Mouse (Mus musculus) forebrain, embryonic 13.5 days (tissue): ENCODE measurements around the gene Bmt2. TPM values are rescaled to one million over a fixed set of nuclear protein-coding genes. Genes with fewer than 3 reads are reported as not detected.

Source experiments
- ATAC-seq: fragments of 200-750 bp; cut with Nextera tagmentation; 2 replicates; pipeline ENCODE4 v1.8.0; 2017
- H3K27ac ChIP-seq: fragments of 300-500 bp; sonication (generic); 2 replicates; pipeline ENCODE4 v1.5.1; 2015; ENCODE audit warnings: inconsistent platforms, mild to moderate bottlenecking, moderate library complexity
- H3K27me3 ChIP-seq: fragments of 300-500 bp; sonication (generic); 2 replicates; pipeline ENCODE4 v1.6.1; 2015; ENCODE audit warnings: mild to moderate bottlenecking, inconsistent platforms
- H3K36me3 ChIP-seq: fragments of 300-500 bp; sonication (generic); 2 replicates; pipeline ENCODE4 v1.6.1; 2015; ENCODE audit warnings: mild to moderate bottlenecking, inconsistent platforms; ENCODE audit not compliant: poor library complexity, severe bottlenecking
- H3K4me1 ChIP-seq: fragments of 300-500 bp; sonication (generic); 2 replicates; pipeline ENCODE4 v1.6.1; 2015; ENCODE audit warnings: inconsistent platforms
- H3K4me2 ChIP-seq: fragments of 300-500 bp; sonication (generic); 2 replicates; pipeline ENCODE4 v1.6.1; 2015; ENCODE audit warnings: inconsistent platforms, mild to moderate bottlenecking, moderate library complexity
- H3K4me3 ChIP-seq: fragments of 300-500 bp; sonication (generic); 2 replicates; pipeline ENCODE4 v1.5.1; 2015; ENCODE audit warnings: mild to moderate bottlenecking, inconsistent platforms
- H3K9ac ChIP-seq: fragments of 300-500 bp; sonication (generic); 2 replicates; pipeline ENCODE4 v1.6.1; 2015; ENCODE audit warnings: mild to moderate bottlenecking, inconsistent platforms
- H3K9me3 ChIP-seq: fragments of 300-500 bp; sonication (generic); replicated peaks from 2 replicates; pipeline ENCODE4 v1.6.1; 2016; ENCODE audit warnings: inconsistent platforms
- WGBS: fragments of 180-500 bp; shearing (Covaris S2); methylation state at CpG from one replicate; pipeline ENCODE4 v1.1.7; 2015; 5-methylcytosine and 5-hydroxymethylcytosine counted together
- polyA plus RNA-seq: library from polyadenylated mRNA; unstranded; fragments of >200 nt; fragmentation: Nextera tagmentation; extraction: Ambion mirVana; gene quantifications from 2 replicates; pipeline ENCODE4 v1.2.1, GENCODE M21; 2015

Bmt2 gene
- polyA plus RNA-seq, 1 experiment from 2014 or later: 24.3 TPM

DNA sequence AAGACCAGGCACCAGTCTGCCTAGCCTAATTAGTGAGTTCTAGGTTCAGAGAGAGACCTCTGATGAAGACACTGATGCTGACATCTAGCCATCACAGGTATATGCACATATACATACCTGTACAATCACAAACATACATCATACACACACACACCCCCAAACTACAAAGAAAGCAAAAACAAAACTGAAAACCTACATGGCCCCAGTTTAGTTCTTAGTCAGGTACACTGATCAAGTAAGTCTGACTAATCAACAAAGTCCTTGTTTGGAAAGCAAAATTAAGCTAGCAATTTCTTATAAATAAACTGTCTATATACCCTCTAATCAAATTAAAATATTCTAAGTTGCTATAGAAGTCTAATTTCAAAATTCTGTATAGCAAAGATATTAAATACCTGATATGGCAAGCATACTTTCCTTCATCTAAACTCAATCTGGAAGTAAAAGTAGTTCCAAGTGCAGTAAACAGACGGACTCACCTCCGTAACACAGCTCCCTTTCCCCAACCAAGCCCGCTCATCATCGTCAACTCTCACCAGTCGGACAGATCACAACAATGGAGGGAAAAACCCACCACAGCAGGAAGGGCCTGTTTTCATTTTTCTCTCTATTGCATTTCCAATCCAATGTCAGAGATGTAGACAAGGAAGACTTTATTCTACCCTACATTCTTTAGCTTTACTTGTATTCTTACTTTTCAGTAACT, 3.0 kb downstream of the Bmt2 start:
- no peaks in the 10 kb centered on the region for H3K9me3 ChIP-seq
- H3K27ac ChIP-seq: no peak overlapping the region
- H3K4me3 ChIP-seq: no peak overlapping the region; the same call in 1 of the 2 replicates
- H3K4me2 ChIP-seq: peak overlapping the region; percentile 32
- ATAC-seq: no peak
- 72% methylated on average over 5 of the region's 5 CpGs for WGBS
- H3K4me1 ChIP-seq: peaks cover 23% of the 10 kb centered on the region
- H3K27me3 ChIP-seq: no peaks in the 10 kb centered on the region
- H3K36me3 ChIP-seq: no peaks in the 10 kb centered on the region
- no peak overlapping the region for H3K9ac ChIP-seq

DNA sequence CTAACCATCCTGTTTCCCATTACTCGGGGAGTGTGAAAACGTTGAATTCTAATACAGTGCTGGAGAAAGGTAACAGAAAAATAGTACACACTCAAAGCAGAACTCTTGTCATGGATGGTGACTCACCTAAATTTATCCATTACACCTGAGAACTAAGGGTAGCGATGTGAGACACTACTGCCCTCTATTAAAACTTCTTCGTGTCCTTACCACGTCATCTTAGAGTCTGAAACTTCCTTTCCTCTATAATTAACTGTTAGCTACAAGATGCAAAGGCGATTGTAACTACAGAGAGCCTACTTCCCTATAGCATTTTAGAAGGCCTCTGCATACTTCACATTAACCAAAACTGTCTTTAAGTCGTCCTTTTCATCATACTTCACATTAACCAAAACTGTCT, 12.1 kb downstream of the Bmt2 start:
- Histone ChIP-seq H3K4me2 (no peak overlapping the region), H3K9me3 (no peaks in the 10 kb centered on the region), H3K4me1 (no peaks in the 10 kb centered on the region), H3K9ac (no peak overlapping the region), H3K27ac (no peak overlapping the region), H3K27me3 (no peaks in the 10 kb centered on the region), H3K4me3 (no peak overlapping the region), H3K36me3 (peaks cover 19% of the 10 kb centered on the region)
- WGBS: 89% methylated on average over 7 of the region's 7 CpGs
- no peak for ATAC-seq

DNA sequence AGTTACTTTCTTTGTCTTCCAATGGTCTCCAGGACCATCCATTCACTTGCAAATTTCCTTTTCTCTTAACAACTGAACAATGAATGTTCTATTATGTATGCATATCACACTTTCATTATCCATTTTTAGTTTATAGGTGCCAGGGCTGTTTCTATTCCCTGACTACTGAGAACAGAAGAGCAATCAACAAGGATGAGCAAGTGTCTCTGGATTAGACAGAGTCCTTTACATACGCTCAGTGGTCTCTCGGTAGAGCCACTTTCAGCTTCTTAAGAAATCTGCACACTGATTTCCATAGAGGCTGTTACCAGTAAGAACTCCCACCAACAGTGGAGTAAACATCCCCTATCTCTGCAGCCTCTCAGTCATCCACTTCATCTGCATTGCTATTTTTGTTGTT, 19.8 kb downstream of the Bmt2 start:
- Histone ChIP-seq H3K4me1 (no peaks in the 10 kb centered on the region), H3K27me3 (no peaks in the 10 kb centered on the region), H3K27ac (no peak overlapping the region), H3K9ac (no peak overlapping the region), H3K9me3 (no peaks in the 10 kb centered on the region), H3K4me2 (no peak overlapping the region), H3K4me3 (no peak overlapping the region), H3K36me3 (peaks cover 16% of the 10 kb centered on the region)
- ATAC-seq: no peak
- 60% methylated on average over 2 of the region's 2 CpGs for WGBS

DNA sequence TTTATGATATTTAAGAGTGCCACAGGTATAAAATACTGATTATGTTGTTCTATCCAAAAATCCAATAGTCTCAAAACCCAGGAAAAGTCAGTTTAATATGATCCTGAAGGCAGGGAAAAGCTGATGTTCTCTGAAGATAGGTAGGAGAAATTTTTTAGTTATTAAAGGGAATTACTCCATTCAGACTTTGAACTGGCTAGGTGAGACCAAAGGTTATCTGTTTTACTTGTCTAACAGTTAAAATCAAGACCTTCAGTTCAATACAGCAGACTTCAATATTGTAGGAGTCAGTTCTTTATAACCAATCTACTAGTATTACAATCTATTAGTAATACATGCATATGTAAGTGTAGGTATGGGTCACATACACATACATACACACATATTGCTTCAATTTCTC, 23.7 kb downstream of the Bmt2 start:
- Histone ChIP-seq H3K36me3 (peaks cover 8% of the 10 kb centered on the region; the same call in 1 of the 2 replicates), H3K4me2 (no peak overlapping the region), H3K9me3 (no peaks in the 10 kb centered on the region), H3K27ac (no peak overlapping the region), H3K4me1 (no peaks in the 10 kb centered on the region), H3K27me3 (no peaks in the 10 kb centered on the region), H3K9ac (no peak overlapping the region), H3K4me3 (no peak overlapping the region)
- ATAC-seq: no peak

DNA sequence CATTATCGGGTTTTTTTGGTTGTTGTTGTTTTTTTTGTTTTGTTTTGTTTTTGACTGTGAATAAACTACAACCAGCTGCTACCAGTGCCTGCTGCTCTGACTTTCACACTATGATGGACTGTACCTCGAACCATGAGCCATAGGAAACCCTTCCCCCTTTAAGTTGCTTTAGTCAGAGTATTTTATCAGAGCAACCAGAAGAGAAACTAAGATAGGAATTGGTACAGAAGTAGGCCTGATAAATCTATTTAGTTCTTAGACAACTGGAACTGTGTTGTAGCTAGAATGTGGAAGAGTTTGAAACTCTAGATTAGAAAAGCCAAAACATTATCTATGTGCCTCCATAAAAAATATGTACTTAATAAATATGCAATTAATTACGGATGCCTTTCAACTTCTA, 25.5 kb downstream of the Bmt2 start:
- Histone ChIP-seq H3K9ac (no peak overlapping the region), H3K27ac (no peak overlapping the region), H3K4me1 (no peaks in the 10 kb centered on the region), H3K9me3 (0 out of 2 replicates have a peak, but pooled peaks cover 7% of the 10 kb centered on the region), H3K36me3 (peaks cover 23% of the 10 kb centered on the region), H3K4me3 (no peak overlapping the region), H3K4me2 (no peak overlapping the region), H3K27me3 (no peaks in the 10 kb centered on the region)
- 92% methylated on average over 3 of the region's 3 CpGs for WGBS
- no peak for ATAC-seq

DNA sequence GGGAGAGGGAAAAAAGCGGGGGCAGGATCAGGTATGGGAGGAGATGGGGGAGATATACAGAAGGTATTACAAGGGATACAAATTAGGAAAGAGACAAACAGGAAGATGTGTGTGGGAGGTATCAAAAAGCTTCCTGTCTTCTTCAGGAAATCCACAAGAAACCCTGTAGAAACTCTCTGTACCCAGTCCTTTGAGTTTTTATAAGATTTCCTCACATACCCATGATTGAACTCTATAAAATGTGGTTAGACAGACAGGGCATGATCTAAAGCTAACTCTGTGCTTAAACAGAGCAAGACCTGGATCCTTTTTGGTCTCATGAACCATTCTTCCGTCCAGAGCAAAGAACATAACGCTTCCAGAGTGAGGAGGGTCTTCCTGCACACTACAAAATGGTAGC, 26.9 kb downstream of the Bmt2 start:
- no peak overlapping the region for H3K9ac ChIP-seq
- no peaks in the 10 kb centered on the region for H3K4me1 ChIP-seq
- 93% methylated on average over 3 of the region's 3 CpGs for WGBS
- ATAC-seq: no peak
- H3K27ac ChIP-seq: no peak overlapping the region
- H3K9me3 ChIP-seq: 0 out of 2 replicates have a peak, but pooled peaks cover 7% of the 10 kb centered on the region
- H3K4me3 ChIP-seq: no peak overlapping the region
- H3K4me2 ChIP-seq: no peak overlapping the region
- H3K36me3 ChIP-seq: peaks cover 23% of the 10 kb centered on the region
- no peaks in the 10 kb centered on the region for H3K27me3 ChIP-seq

DNA sequence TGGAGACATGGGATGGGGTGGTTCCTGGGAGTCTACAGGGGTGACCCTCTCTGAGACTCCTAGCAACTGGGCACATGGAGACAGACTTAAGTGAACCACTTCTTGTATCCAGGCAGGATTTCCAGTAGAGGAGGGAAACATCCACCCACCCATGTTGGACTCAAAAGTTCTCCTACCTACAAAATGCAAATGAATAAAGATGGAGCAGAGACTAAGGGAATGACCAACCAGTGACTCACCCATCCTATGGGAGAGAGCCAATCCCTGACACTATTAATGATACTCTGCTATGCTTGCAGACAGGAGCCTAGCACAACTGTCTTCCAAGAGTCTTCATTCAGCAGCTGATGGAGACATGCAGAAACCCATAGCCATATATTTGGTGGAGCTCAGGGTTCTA, 29.5 kb downstream of the Bmt2 start:
- H3K4me3 ChIP-seq: no peak overlapping the region
- H3K9me3 ChIP-seq: 0 out of 2 replicates have a peak, but pooled peaks cover 7% of the 10 kb centered on the region
- H3K9ac ChIP-seq: no peak overlapping the region
- H3K36me3 ChIP-seq: peaks cover 23% of the 10 kb centered on the region
- no peak overlapping the region for H3K27ac ChIP-seq
- H3K4me2 ChIP-seq: no peak overlapping the region
- H3K27me3 ChIP-seq: no peaks in the 10 kb centered on the region
- H3K4me1 ChIP-seq: no peaks in the 10 kb centered on the region
- no peak for ATAC-seq

DNA sequence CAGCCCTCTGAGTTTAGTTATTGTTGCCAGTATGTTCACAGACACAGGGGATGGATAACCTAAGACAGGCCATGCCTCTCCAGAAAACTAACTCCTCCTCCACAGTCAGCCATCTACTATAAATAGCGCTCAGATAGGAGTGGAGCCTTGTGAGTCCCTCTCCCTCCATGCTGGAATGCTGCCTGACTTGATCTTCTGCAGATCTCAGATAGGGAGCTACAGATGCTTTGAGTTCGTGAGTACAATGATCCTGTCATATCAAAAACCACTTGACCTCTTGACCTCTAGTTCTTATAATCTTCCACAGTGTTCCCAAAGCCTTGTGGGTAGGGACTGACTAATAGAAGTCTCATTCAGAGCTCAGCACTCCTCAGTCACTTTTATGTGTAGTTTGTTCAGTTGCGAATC, 41.2 kb downstream of the Bmt2 start:
- Histone ChIP-seq H3K4me3 (no peak overlapping the region), H3K27me3 (no peaks in the 10 kb centered on the region), H3K4me2 (no peak overlapping the region), H3K9ac (no peak overlapping the region), H3K9me3 (no peaks in the 10 kb centered on the region), H3K27ac (no peak overlapping the region), H3K36me3 (peaks cover 10% of the 10 kb centered on the region), H3K4me1 (no peaks in the 10 kb centered on the region)
- 81% methylated on average over 3 of the region's 3 CpGs for WGBS
- no peak for ATAC-seq

DNA sequence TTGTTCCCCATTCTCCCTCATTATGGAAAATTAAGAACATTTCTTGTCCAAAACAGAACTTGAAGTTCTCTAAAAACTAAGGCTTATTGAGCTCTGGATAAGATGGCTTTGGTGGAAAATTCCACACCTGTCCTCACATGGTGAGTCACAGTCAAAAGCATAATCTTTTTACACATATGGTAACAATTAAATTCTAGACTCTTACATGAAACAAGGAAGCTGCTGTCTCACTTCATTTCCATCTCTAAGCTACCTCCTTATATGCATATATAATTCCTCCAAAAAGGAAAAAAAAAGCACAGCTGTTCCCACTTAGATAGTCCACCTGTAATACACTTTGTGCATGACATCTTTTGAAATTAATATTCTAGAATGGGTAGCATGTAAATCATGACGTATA, 45.2 kb downstream of the Bmt2 start:
- WGBS: 90% methylated on average over 1 of the region's 1 CpGs
- no peak overlapping the region for H3K4me3 ChIP-seq
- ATAC-seq: no peak
- H3K27me3 ChIP-seq: no peaks in the 10 kb centered on the region
- no peak overlapping the region for H3K4me2 ChIP-seq
- no peak overlapping the region for H3K9ac ChIP-seq
- no peaks in the 10 kb centered on the region for H3K9me3 ChIP-seq
- peaks cover 8% of the 10 kb centered on the region for H3K36me3 ChIP-seq
- no peaks in the 10 kb centered on the region for H3K4me1 ChIP-seq
- no peak overlapping the region for H3K27ac ChIP-seq

DNA sequence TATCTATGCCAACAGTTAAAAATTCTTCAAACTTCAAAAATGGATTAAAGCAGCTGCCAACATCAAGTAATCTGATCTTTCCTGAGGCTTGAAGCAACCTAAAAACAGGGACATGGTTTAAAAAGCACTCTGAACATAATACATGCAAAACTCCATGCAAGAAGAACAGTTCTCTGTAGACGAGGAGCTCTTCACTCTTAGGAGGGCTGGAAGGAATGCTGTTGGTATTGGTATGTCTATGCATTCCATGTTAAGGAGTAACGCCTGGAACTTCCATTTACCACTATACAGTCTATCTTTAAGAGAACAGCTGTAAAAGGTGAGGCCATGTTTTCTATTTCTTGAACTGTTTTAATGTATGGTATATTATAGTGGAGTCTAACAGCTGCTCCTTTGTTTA, 47.2 kb downstream of the Bmt2 start:
- ATAC-seq: no peak
- WGBS: 80% methylated on average over 2 of the region's 2 CpGs
- no peak overlapping the region for H3K4me3 ChIP-seq
- H3K4me2 ChIP-seq: no peak overlapping the region
- no peaks in the 10 kb centered on the region for H3K9me3 ChIP-seq
- peaks cover 10% of the 10 kb centered on the region for H3K36me3 ChIP-seq
- H3K27me3 ChIP-seq: no peaks in the 10 kb centered on the region
- H3K4me1 ChIP-seq: no peaks in the 10 kb centered on the region
- H3K27ac ChIP-seq: no peak overlapping the region
- H3K9ac ChIP-seq: no peak overlapping the region

DNA sequence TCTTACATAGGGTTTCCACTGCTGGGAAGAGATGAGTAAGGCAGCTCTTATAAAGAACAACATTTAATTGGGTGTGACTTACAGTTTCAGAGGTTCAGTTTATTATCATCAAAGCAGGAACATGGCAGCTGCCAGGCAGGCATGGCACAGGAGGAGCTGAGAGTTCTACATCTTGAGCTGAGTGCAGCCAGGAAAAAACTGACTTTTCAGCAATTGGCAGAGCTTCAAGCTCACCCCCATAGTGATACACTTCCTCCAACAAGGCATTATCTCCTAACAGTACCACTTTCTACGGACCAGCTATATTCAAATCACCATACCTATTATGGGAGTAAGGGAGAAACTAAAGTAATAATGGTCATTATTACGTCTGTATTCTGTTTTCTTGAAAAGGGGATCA, 58.1 kb downstream of the Bmt2 start:
- no peak for ATAC-seq
- WGBS: 85% methylated on average over 2 of the region's 2 CpGs

DNA sequence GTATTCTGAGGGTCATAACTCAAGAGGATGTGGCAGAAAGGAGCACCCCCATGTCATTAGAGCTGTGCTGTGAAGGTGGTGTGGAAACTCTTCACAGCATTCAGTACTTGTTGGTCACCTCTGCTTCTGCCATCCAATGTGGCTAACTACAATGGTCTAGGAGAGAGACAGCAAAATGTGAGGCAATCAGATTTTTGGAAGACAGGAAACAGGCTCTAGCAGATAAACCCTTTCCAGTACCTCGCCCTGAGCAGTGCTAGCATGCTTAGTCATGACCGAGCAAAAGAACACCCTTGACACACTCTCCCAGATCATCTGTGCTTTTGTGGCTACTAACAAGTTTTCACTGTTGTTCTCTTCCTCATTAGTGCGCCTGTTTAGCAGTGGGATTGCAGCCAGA, 60.7 kb downstream of the Bmt2 start:
- Histone ChIP-seq H3K9ac (no peak overlapping the region), H3K27me3 (no peaks in the 10 kb centered on the region), H3K4me2 (no peak overlapping the region), H3K9me3 (no peaks in the 10 kb centered on the region), H3K4me3 (no peak overlapping the region), H3K36me3 (peaks cover 4% of the 10 kb centered on the region; the same call in 1 of the 2 replicates), H3K27ac (no peak overlapping the region), H3K4me1 (no peaks in the 10 kb centered on the region)
- ATAC-seq: no peak
- 75% methylated on average over 3 of the region's 3 CpGs for WGBS

More for the DNA sequence above, 58.1 kb downstream of the Bmt2 start:
- H3K4me2 ChIP-seq: no peak overlapping the region
- no peaks in the 10 kb centered on the region for H3K27me3 ChIP-seq
- H3K36me3 ChIP-seq: peaks cover 4% of the 10 kb centered on the region; the same call in 1 of the 2 replicates
- H3K9ac ChIP-seq: no peak overlapping the region
- H3K27ac ChIP-seq: no peak overlapping the region
- no peaks in the 10 kb centered on the region for H3K9me3 ChIP-seq
- H3K4me1 ChIP-seq: no peaks in the 10 kb centered on the region
- H3K4me3 ChIP-seq: no peak overlapping the region

DNA sequence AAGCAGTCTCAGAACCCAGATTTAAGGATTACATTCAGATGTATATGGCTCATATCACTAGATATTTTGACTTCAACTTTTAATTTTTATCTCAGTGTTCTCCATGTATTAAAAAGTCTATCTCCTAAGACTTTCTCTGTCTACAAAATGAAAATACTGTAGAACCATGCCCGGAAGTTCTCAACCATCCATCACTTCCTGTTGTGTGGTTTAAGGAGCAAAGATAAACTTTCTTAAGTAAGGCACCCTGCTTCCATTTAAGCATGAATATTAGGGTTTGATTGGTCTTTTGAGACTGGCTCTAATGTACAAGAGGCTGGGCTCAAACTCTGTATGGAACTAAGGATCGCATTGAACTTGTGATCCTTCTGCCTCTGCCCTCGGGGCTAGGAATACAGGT, 63.2 kb downstream of the Bmt2 start:
- Histone ChIP-seq H3K27me3 (no peaks in the 10 kb centered on the region), H3K4me1 (no peaks in the 10 kb centered on the region), H3K4me2 (no peak overlapping the region), H3K9ac (no peak overlapping the region), H3K27ac (no peak overlapping the region), H3K36me3 (no peaks in the 10 kb centered on the region), H3K9me3 (no peaks in the 10 kb centered on the region), H3K4me3 (no peak overlapping the region)
- ATAC-seq: no peak
- 96% methylated on average over 3 of the region's 3 CpGs for WGBS
